Mouse (Mus musculus): ENCODE data around the gene Garem2.

- TF ChIP-seq CTCF (IDR thresholded peaks at IDR 0.05; ENCODE audit: insufficient read depth, low read depth, low read length) = no peak
- TF ChIP-seq POLR2A (IDR thresholded peaks at IDR 0.05; ENCODE audit: insufficient read depth, low read depth, low read length) = no peak
Observed at GRCm38 (mm10) chr5:30107186-30107585, 2.2 kb downstream of the Garem2 start.

Data from olfactory bulb, adult 2 months (tissue).